Mouse (Mus musculus) erythroid progenitor cell, adult 5-6 weeks (primary cell): ENCODE data around the gene Trpm6. TPM values are rescaled to one million over a fixed set of nuclear protein-coding genes. Genes with fewer than 3 reads are reported as not detected.

Source experiments
- ATAC-seq: replicated peaks from 2 replicates; pipeline ENCODE4 v1.8.0; 2016; ENCODE audit warnings: moderate number of reproducible peaks, mild to moderate bottlenecking, moderate TSS enrichment, inconsistent platforms; ENCODE audit not compliant: poor library complexity, low FRiP score, severe bottlenecking
- total RNA-seq, 2 experiments: library from RNA; stranded (forward) in 1 of 2; stranded (reverse) in 1 of 2; fragments of 150-400 nt in 1 of 2; fragments of 186-747, 209-891 nt in 1 of 2; gene quantifications; 2 replicates each; pipeline versions ENCODE4 v1.2.3 to v1.2.4; 2015 to 2017; ENCODE audit warnings: low replicate concordance in 2 of 2

Trpm6 gene
- total RNA-seq, 2 experiments from 2014 or later, result not detected

- ATAC-seq, result no peak
Measured at GRCm38 (mm10) chr19:18881162-18881561, 131.4 kb downstream of the Trpm6 start.

- no peak for ATAC-seq
Measured at GRCm38 (mm10) chr19:18887646-18888407, 138.0 kb downstream of the Trpm6 start.

GRCm38 (mm10) chr19:18888491-18889116 lies 138.8 kb downstream of the Trpm6 start:
- no peak for ATAC-seq

GRCm38 (mm10) chr19:18889117-18889627 lies 139.4 kb downstream of the Trpm6 start:
- no peak for ATAC-seq

GRCm38 (mm10) chr19:18889632-18890031 lies 139.8 kb downstream of the Trpm6 start:
- ATAC-seq, result no peak

GRCm38 (mm10) chr19:18890216-18890615 lies 140.4 kb downstream of the Trpm6 start:
- ATAC-seq, result no peak

- ATAC-seq, result no peak
Measured at GRCm38 (mm10) chr19:18898238-18898637, 148.5 kb downstream of the Trpm6 start.

- no peak for ATAC-seq
Measured at GRCm38 (mm10) chr19:18902041-18902693, 152.4 kb downstream of the Trpm6 start.

GRCm38 (mm10) chr19:18902694-18903067 lies 152.9 kb downstream of the Trpm6 start:
- no peak for ATAC-seq

- ATAC-seq, result no peak
Measured at GRCm38 (mm10) chr19:18905511-18905910, 155.7 kb downstream of the Trpm6 start.

GRCm38 (mm10) chr19:18909641-18910040 lies 159.9 kb downstream of the Trpm6 start:
- no peak for ATAC-seq

GRCm38 (mm10) chr19:18911755-18912340 lies 162.1 kb downstream of the Trpm6 start:
- no peak for ATAC-seq

GRCm38 (mm10) chr19:18941391-18941790 lies 191.6 kb downstream of the Trpm6 start:
- ATAC-seq, result no peak

Other genes starting within 250 kb of the Trpm6 start
- 44.0 and 59.8 TPM in 2 replicates for gene Ostf1, start 118.2 kb upstream of the Trpm6 start, total RNA-seq (2015; ENCODE audit: low replicate concordance)
- 38.5 and 49.5 TPM in 2 replicates for gene Ostf1, start 118.2 kb upstream of the Trpm6 start, total RNA-seq (2017; ENCODE audit: low replicate concordance)
- 6.5 TPM in 1 of 2 replicates, not detected in the other for gene Nmrk1, start 118.0 kb upstream of the Trpm6 start, total RNA-seq (2015; ENCODE audit: low replicate concordance)
- gene Nmrk1, start 118.0 kb upstream of the Trpm6 start, total RNA-seq (2017; ENCODE audit: low replicate concordance), result 6.3 TPM in 1 of 2 replicates, not detected in the other
- 19.8 and 20.5 TPM in 2 replicates for gene Carnmt1, start 79.2 kb upstream of the Trpm6 start, total RNA-seq (2015; ENCODE audit: low replicate concordance)
- 10.7 and 19.8 TPM in 2 replicates for gene Carnmt1, start 79.2 kb upstream of the Trpm6 start, total RNA-seq (2017; ENCODE audit: low replicate concordance)
- gene D030056L22Rik, start 36.8 kb upstream of the Trpm6 start, total RNA-seq (2015; ENCODE audit: low replicate concordance), result 119 and 134 TPM in 2 replicates
- 35.3 and 67.6 TPM in 2 replicates for gene D030056L22Rik, start 36.8 kb upstream of the Trpm6 start, total RNA-seq (2017; ENCODE audit: low replicate concordance)